Mouse (Mus musculus) cerebellum, adult 2 months (tissue): ENCODE measurements around the gene Prpf40b. TPM values are rescaled to one million over a fixed set of nuclear protein-coding genes. Genes with fewer than 3 reads are reported as not detected.

Experiments used
- DNase-seq, 2 experiments: peaks; one replicate each; pipeline ENCODE4 v3.0.0; 2021
- H3K27ac ChIP-seq: fragments of 200-500 bp; 2 replicates; pipeline ENCODE4 v1.5.1; 2012; ENCODE audit warnings: low read length, control low read depth, inconsistent platforms; ENCODE audit not compliant: insufficient read depth
- H3K27me3 ChIP-seq: fragments of 200-500 bp; 2 replicates; pipeline ENCODE4 v1.6.1; 2012; ENCODE audit warnings: inconsistent platforms, mild to moderate bottlenecking, low read length, moderate library complexity; ENCODE audit not compliant: control insufficient read depth, insufficient read depth
- H3K4me1 ChIP-seq: fragments of 200-500 bp; 2 replicates; pipeline ENCODE4 v1.6.1; 2011; ENCODE audit warnings: low read length; ENCODE audit not compliant: control insufficient read depth, insufficient read depth
- H3K4me3 ChIP-seq: fragments of 200-500 bp; replicated peaks from 2 replicates; pipeline ENCODE3; 2011; ENCODE audit warnings: mild to moderate bottlenecking, low read depth, low read length, control low read depth; ENCODE audit not compliant: insufficient read depth
- CTCF ChIP-seq: fragments of 200-500 bp; IDR thresholded peaks from 2 replicates; pipeline ENCODE4 v1.5.1; 2011; ENCODE audit warnings: low read depth, mild to moderate bottlenecking, control low read depth, low read length, moderate library complexity, borderline replicate concordance; ENCODE audit not compliant: insufficient read depth
- POLR2A ChIP-seq: fragments of 200-500 bp; IDR thresholded peaks from 2 replicates; pipeline ENCODE4 v1.6.1; 2011; ENCODE audit warnings: low read length, control low read depth, borderline replicate concordance; ENCODE audit not compliant: insufficient read depth
- WGBS: fragments of 180-500 bp; shearing (Covaris S2); methylation state at CpG from one replicate; pipeline ENCODE4 v1.1.7; 2018; 5-methylcytosine and 5-hydroxymethylcytosine counted together
- polyA plus RNA-seq: library from polyadenylated mRNA; depleted of rRNA; stranded (reverse); fragments of >200 nt; gene quantifications from 2 replicates; pipeline ENCODE4 v1.2.3, GENCODE M21; 2012

The Prpf40b gene
- polyA plus RNA-seq, 1 experiment = 152 TPM

DNA sequence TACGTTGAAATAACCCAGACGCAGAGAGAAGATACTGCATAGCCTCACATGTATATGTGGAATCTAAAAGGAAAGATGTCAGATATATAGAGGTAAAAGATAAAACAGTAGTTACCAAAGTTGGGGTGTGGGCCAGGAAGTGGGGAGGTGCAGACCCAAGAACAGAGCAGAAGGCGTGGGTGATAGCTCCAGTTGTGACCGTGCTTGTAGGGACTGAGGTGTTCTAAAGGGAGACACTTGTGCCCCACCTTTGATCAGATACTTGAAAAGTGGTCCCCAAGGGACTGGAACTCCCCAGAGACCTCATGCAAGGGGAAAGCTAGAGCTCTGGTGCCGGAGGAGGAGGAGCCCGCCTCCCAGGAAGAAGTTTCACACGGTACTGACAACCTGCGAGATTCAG lies 18.8 kb upstream of the Prpf40b start:
- no peaks in the 10 kb centered on the region for H3K4me1 ChIP-seq
- WGBS = 90% methylated on average over 8 of the region's 8 CpGs
- no peak for DNase-seq
- no peaks in the 10 kb centered on the region for H3K27me3 ChIP-seq
- H3K27ac ChIP-seq = no peak overlapping the region
- no peak for TF ChIP-seq POLR2A
- no peak for TF ChIP-seq CTCF
- H3K4me3 ChIP-seq = no peak overlapping the region

DNA sequence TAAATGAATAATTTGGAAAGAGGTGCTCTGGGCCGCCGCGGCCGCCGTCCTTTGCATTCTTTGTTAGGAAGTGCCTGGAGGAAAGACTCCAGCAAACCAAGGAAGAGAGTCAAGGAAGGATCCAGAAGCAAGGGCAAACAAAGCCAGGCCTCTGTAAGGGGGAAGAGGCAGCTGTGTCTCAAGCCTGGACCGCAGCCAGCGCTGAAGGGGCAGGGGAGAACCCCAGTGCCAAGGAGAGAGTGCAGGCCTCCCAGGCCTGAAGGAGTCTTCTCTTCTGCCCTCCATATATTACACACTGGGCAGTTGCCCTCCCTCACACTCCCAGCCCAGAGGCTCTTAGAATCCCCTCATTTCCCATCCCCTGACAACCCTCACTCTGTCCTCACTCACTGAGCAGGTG lies 16.6 kb upstream of the Prpf40b start:
- DNase-seq = no peak
- H3K27ac ChIP-seq = no peak overlapping the region
- H3K4me1 ChIP-seq = no peaks in the 10 kb centered on the region
- WGBS = 64% methylated on average over 7 of the region's 7 CpGs
- H3K4me3 ChIP-seq = no peak overlapping the region
- no peaks in the 10 kb centered on the region for H3K27me3 ChIP-seq
- TF ChIP-seq CTCF (no peak), POLR2A (no peak)

DNA sequence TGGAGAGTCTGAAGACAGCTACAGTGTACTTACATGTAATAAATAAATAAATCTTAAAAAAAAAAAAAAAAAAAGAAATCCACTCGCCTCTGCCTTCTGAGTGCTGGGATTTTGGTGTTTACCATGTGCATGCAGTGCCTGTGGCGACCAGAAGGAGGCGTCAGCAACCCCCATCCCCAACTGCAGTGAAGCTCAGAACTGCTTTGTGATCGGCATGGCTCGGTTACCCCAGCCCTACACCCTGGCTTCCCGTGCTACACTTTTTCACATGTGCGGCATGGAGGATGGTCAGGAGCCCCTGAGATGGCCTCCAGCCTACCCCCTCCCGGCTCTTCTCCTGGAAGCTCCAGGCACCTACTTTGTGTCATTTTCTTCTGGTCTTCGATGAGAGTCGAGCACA lies 11.4 kb upstream of the Prpf40b start:
- no peak for DNase-seq
- Histone ChIP-seq H3K4me3 (no peak overlapping the region), H3K4me1 (no peaks in the 10 kb centered on the region), H3K27me3 (no peaks in the 10 kb centered on the region), H3K27ac (no peak overlapping the region)
- TF ChIP-seq CTCF (peak; percentile 27; the same call in 1 of the 2 replicates), POLR2A (no peak)
- 65% methylated on average over 10 of the region's 10 CpGs for WGBS

DNA sequence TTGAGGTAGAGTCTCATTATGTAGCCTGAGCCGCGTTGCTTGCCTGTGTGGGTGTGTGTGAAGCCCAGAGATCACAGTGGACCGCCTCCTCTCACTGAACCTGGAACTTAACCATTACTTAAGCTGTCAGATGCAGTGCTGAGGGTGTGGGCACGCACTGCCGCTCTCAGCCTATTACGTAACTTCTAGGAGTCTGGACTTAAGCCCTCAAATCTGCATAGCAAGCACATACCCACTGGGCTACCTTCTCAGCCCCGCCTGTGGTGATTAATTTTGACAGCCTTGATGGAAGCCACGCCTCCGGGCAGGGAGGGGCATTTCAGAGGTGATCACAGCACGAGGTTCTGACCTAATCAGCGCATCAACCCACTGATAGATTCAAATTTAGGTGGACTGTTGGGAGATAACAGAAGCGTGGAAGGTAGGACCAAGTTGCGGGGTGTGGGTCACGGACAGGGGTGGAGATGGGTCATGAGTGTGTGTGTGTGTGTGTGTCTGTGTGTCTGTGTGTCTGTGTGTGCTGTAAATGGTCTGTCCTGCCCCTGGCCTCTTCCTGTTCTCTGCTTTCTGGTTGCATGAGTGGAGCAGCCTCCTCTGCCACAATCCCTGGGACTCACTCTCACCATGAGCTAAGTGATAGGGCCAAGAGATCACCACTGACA lies 10.2 kb upstream of the Prpf40b start:
- WGBS = 54% methylated on average over 14 of the region's 14 CpGs
- Histone ChIP-seq H3K27me3 (no peaks in the 10 kb centered on the region), H3K4me3 (no peak overlapping the region), H3K4me1 (no peaks in the 10 kb centered on the region), H3K27ac (no peak overlapping the region)
- TF ChIP-seq CTCF = no peak
- no peak for TF ChIP-seq POLR2A
- DNase-seq = no peak

DNA sequence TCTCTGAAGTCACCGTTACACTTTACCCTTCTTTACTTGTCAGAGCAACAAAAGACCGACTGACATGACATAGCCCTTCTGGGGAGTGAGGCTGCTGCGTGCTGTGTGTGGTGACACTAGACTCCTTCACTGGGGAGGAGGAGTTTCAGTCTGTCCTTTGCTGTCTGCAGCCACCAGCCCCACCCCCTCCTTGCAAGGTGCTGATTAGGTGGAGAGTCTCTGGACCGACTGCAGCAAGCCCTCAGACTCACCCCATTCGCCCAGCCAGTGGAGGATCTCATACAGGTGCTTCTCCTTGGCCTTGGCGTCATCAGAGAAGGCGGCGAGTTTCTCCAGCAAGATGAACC lies 9.7 kb upstream of the Prpf40b start:
- no peak for DNase-seq
- no peak overlapping the region for H3K4me3 ChIP-seq
- H3K4me1 ChIP-seq = no peaks in the 10 kb centered on the region
- 60% methylated on average over 8 of the region's 8 CpGs for WGBS
- no peak overlapping the region for H3K27ac ChIP-seq
- TF ChIP-seq POLR2A (no peak), CTCF (no peak)
- no peaks in the 10 kb centered on the region for H3K27me3 ChIP-seq

DNA sequence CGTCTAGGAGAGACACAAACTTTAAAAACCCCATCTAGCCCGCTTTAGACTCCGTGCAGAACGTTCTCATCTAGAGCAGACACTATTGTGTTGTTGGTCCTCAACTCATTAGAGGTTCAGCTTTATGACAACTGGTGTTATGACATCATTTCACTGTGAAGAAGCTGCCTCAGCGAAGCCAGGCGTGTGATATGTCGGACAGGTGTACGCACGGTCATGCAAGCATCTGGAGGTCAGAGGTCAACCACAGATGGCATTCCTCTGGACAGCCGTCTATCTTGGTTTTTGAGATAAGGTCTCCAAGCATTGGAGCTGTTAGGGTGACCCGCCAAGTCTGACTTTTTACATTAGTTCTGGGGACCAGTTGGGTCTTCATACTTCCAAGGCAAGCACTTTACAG lies 4.3 kb upstream of the Prpf40b start:
- Histone ChIP-seq H3K4me3 (no peak overlapping the region), H3K27ac (no peak overlapping the region), H3K4me1 (no peaks in the 10 kb centered on the region), H3K27me3 (no peaks in the 10 kb centered on the region)
- no peak for TF ChIP-seq CTCF
- TF ChIP-seq POLR2A = no peak
- DNase-seq = no peak
- WGBS = 91% methylated on average over 11 of the region's 11 CpGs

DNA sequence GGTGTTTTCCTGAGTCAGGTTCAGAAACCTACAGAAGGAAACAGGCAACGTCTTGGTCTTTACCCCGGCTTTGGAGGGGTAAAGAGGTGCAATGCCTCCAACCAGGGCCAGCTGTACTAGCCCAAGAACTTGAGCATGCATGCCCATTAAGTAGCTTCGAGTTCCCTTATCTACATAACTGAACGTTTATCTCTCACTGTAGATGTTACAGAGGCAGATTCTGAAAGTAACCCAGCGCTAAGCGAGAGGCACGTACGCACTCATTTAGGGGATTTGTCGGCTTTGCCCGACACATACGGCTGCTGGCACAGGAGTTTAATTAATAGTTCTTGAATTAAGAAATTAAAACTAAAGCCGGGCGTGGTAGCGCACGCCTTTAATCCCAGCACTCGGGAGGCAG lies 600 bp upstream of the Prpf40b start:
- 9% methylated on average over 16 of the region's 16 CpGs for WGBS
- Histone ChIP-seq H3K4me3 (peak overlapping the region; percentile 98), H3K27me3 (no peaks in the 10 kb centered on the region), H3K27ac (no peak overlapping the region), H3K4me1 (no peaks in the 10 kb centered on the region)
- TF ChIP-seq CTCF = no peak
- TF ChIP-seq POLR2A = no peak
- no peak for DNase-seq

DNA sequence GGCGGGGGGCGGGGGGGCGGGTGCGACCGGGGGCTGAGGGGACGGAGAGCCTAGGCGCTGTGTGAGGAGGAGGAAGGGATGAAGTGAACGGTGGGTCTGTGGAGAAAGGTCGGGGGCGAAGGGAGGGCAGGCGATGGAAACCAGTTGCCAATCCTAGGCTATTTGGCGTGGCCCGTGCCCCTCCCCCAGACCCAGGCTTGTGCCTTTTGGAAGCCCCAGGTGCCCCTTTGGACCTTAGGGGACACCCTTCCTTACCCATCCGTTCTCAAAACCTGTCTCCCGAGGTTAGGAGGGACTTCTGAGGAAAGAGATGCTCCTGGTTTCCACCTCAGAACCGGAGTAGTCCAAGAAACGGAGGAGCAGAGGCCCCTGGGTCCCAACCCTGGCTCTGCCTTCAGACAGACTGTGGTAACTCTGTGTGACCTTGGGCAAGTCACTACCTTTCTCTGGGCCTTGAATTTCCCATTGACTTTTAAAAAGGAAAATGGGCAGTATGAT lies 646 bp downstream of the Prpf40b start, which contains the start of gene Fam186b:
Fam186b (minus strand) TSS at position 405 of the 498 bp plus-strand sequence.
- WGBS = 2% methylated on average over 16 of the region's 17 CpGs
- TF ChIP-seq POLR2A = no peak
- no peak for TF ChIP-seq CTCF
- no peaks in the 10 kb centered on the region for H3K27me3 ChIP-seq
- H3K4me3 ChIP-seq = peak within 1 kb of the TSS; percentile 98
- H3K27ac ChIP-seq = peak within 1 kb of the TSS; percentile 68
- DNase-seq = peak; percentile 45 to 55
- H3K4me1 ChIP-seq = no peaks in the 10 kb centered on the region
